Mouse (Mus musculus) lung, postnatal 0 days (tissue): Measurements from ENCODE around the gene Prph. TPM values are rescaled to one million over a fixed set of nuclear protein-coding genes. Genes with fewer than 3 reads are reported as not detected.

Experiments
- ATAC-seq: fragments of 200-750 bp; cut with Nextera tagmentation; 2 replicates; pipeline ENCODE4 v1.8.0; 2017; ENCODE audit warnings: moderate library complexity
- DNase-seq: peaks from one replicate; pipeline ENCODE4 v3.0.0-alpha.2; 2016; ENCODE audit warnings: low spot score
- H3K27ac ChIP-seq: fragments of 300-500 bp; sonication (generic); 2 replicates; pipeline ENCODE4 v1.5.1; 2014; ENCODE audit warnings: antibody characterized with exemption, mild to moderate bottlenecking, low read length, mixed read lengths
- H3K27me3 ChIP-seq: fragments of 300-500 bp; sonication (generic); replicated peaks from 2 replicates; pipeline ENCODE4 v1.6.1; 2014; ENCODE audit warnings: low read length, mixed read lengths; ENCODE audit not compliant: insufficient read depth
- H3K36me3 ChIP-seq: fragments of 300-500 bp; sonication (generic); 2 replicates; pipeline ENCODE4 v1.6.1; 2014; ENCODE audit warnings: low read length, mixed read lengths; ENCODE audit not compliant: insufficient read depth
- H3K4me1 ChIP-seq: fragments of 300-500 bp; sonication (generic); 2 replicates; pipeline ENCODE4 v1.6.1; 2014; ENCODE audit warnings: antibody characterized with exemption, low read depth, low read length, mixed read lengths; ENCODE audit not compliant: insufficient read depth
- H3K4me2 ChIP-seq: fragments of 300-500 bp; sonication (generic); replicated peaks from 2 replicates; pipeline ENCODE4 v1.6.1; 2014; ENCODE audit warnings: low read depth, mild to moderate bottlenecking, low read length, moderate library complexity, mixed read lengths
- H3K4me3 ChIP-seq: fragments of 300-500 bp; sonication (generic); 2 replicates; pipeline ENCODE4 v1.5.1; 2014; ENCODE audit warnings: low read depth, low read length
- H3K9ac ChIP-seq: fragments of 300-500 bp; sonication (generic); replicated peaks from 2 replicates; pipeline ENCODE4 v1.6.1; 2014; ENCODE audit warnings: low read depth, mild to moderate bottlenecking
- H3K9me3 ChIP-seq: fragments of 300-500 bp; sonication (generic); 2 replicates; pipeline ENCODE4 v1.6.1; 2016; ENCODE audit warnings: low read length, mixed read lengths
- CTCF ChIP-seq: IDR thresholded peaks from 2 replicates; pipeline ENCODE4 v1.5.1; 2016; ENCODE audit warnings: antibody characterized with exemption, mild to moderate bottlenecking
- EP300 ChIP-seq: IDR thresholded peaks from 2 replicates; pipeline ENCODE4 v1.6.1; 2016; ENCODE audit warnings: antibody characterized with exemption, mild to moderate bottlenecking, control low read depth
- WGBS: fragments of 180-500 bp; shearing (Covaris S2); extraction: QIAGEN DNeasy Blood & Tissue Kit; methylation state at CpG from one replicate; pipeline ENCODE4 v1.1.7; 2014; 5-methylcytosine and 5-hydroxymethylcytosine counted together
- microRNA-seq: library from miRNA; unstranded; fragments of <30 nt; microRNA quantifications from one replicate; pipeline ENCODE4, GENCODE M21; 2016
- polyA plus RNA-seq: library from polyadenylated mRNA; unstranded; fragments of >200 nt; fragmentation: Nextera tagmentation; extraction: Ambion mirVana; gene quantifications from 2 replicates; pipeline ENCODE4 v1.2.1, GENCODE M21; 2015

The Prph gene
- polyA plus RNA-seq, 1 experiment from 2014 or later = 0.42 TPM

DNA sequence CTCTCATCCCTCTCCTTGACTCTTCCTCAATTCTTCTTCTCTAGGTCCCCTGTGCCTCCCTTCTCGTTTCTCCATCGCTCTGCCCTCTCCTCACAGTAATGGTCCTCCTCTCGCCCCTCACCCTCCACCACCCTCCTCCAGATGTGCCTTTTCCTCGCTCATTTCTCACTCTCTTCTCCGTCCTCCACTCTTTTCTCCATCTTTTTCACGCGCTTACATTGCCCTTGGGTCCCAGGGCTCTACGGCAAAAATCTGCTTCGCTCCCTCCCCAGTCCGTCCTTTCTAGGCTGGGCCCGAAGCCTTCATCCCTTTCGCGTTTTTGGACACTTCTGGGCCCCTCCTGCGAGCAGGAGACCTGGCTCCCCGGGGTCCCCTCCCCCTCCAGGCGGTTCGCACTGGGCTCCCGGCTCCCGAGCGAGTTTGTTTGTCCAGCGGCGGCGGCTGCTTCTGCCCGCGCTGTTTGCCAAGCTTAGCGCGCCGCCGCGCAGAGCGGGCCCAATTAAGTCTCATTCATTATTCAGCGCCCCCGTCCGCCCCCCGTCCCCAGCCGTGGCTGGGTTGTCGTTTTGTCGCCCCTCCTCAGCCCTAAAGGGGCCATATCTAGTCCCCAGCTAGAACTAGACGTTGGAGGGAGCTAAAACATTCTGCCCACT is 43.0 kb downstream of the Prph start:
- no peak for TF ChIP-seq EP300
- TF ChIP-seq CTCF = no peak
- Histone ChIP-seq H3K9me3 (no peaks in the 10 kb centered on the region), H3K4me2 (peak overlapping the region; percentile 54), H3K4me3 (peak overlapping the region; percentile 29), H3K36me3 (no peaks in the 10 kb centered on the region), H3K27me3 (peaks cover 60% of the 10 kb centered on the region), H3K9ac (no peak overlapping the region), H3K27ac (no peak overlapping the region), H3K4me1 (peaks cover 3% of the 10 kb centered on the region; the same call in 1 of the 2 replicates)
- ATAC-seq = no peak
- no peak for DNase-seq
- 3% methylated on average over 39 of the region's 39 CpGs for WGBS

DNA sequence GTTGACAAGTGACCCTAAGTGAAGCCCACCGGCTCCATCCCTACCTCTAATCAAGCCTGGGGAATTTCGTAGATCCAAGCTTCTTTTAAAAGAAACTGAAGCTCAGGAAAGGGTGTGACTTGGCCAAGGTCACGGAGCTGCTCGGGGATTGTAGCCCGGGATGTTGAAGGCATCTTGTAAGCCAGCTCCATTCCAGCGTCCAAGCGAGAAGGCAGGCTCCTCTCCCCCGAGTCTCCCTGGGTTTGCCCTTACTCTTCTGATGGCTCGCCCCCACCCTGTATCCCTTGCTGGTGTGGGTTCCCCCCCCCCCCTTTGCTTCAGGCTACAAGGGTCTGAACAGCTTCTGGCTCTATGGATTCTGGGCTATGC is 43.5 kb downstream of the Prph start:
- no peaks in the 10 kb centered on the region for H3K36me3 ChIP-seq
- H3K4me1 ChIP-seq = peaks cover 3% of the 10 kb centered on the region; the same call in 1 of the 2 replicates
- ATAC-seq = peak; percentile 8; the same call in 1 of the 2 replicates
- DNase-seq = no peak
- TF ChIP-seq CTCF (no peak), EP300 (no peak)
- peaks cover 56% of the 10 kb centered on the region for H3K27me3 ChIP-seq
- H3K4me3 ChIP-seq = peak overlapping the region; percentile 29
- 1% methylated on average over 9 of the region's 9 CpGs for WGBS
- no peak overlapping the region for H3K27ac ChIP-seq
- no peaks in the 10 kb centered on the region for H3K9me3 ChIP-seq
- no peak overlapping the region for H3K9ac ChIP-seq
- peak overlapping the region; percentile 54; the same call in 1 of the 2 replicates for H3K4me2 ChIP-seq

DNA sequence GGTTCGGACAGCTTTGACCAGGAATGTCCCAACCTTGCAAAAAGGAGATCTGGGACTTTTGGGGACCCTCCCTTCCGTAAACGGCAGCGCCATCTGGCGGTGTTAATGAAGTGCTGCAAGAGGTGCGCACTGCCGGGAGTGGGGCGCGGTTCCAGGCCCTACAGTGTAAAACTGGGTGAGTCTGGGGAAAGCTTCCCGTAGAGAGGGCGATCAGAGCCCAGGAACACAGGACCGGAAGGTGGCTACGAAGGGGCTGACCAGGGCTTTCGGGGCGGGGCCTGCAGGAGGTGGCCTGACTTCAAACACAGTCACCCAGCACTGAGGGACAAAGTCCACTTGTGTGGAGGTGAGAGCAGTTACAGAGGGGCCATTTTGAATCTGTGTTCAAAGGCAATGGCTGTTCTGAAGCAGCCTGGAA is 44.2 kb downstream of the Prph start:
- TF ChIP-seq CTCF (peak; percentile 83), EP300 (no peak)
- H3K36me3 ChIP-seq = no peaks in the 10 kb centered on the region
- no peaks in the 10 kb centered on the region for H3K4me1 ChIP-seq
- ATAC-seq = peak; percentile 75
- no peak overlapping the region for H3K27ac ChIP-seq
- peak overlapping the region; percentile 27; the same call in 1 of the 2 replicates for H3K4me2 ChIP-seq
- H3K9ac ChIP-seq = no peak overlapping the region
- 2% methylated on average over 15 of the region's 15 CpGs for WGBS
- peak; percentile 69 for DNase-seq
- no peak overlapping the region for H3K4me3 ChIP-seq
- H3K9me3 ChIP-seq = no peaks in the 10 kb centered on the region
- H3K27me3 ChIP-seq = peaks cover 50% of the 10 kb centered on the region

DNA sequence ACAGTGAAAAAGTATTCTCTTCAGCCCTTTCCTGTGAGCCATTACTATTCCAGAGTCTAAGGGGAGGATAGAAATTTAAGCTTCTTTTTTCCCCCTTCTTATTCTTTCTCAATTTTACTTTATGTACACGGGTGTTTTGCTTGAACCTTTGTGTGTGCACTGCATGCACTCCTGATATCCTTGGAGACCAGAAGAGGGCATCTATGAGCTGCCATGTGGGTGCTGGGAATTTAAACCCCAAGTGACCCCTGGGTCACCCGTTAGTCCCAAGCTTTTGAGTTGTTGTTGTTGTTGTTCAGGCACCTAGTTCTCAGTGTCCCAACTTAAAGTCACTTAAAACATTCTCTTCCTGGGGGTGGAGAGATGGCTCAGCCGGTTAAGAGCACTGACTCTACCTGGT is 45.0 kb downstream of the Prph start:
- peaks cover 44% of the 10 kb centered on the region for H3K27me3 ChIP-seq
- H3K27ac ChIP-seq = no peak overlapping the region
- ATAC-seq = no peak
- H3K9me3 ChIP-seq = no peaks in the 10 kb centered on the region
- H3K9ac ChIP-seq = no peak overlapping the region
- WGBS = 45% methylated on average over 3 of the region's 3 CpGs
- no peak overlapping the region for H3K4me3 ChIP-seq
- no peak overlapping the region for H3K4me2 ChIP-seq
- no peaks in the 10 kb centered on the region for H3K4me1 ChIP-seq
- no peaks in the 10 kb centered on the region for H3K36me3 ChIP-seq
- no peak for DNase-seq
- TF ChIP-seq EP300 (no peak), CTCF (no peak)

DNA sequence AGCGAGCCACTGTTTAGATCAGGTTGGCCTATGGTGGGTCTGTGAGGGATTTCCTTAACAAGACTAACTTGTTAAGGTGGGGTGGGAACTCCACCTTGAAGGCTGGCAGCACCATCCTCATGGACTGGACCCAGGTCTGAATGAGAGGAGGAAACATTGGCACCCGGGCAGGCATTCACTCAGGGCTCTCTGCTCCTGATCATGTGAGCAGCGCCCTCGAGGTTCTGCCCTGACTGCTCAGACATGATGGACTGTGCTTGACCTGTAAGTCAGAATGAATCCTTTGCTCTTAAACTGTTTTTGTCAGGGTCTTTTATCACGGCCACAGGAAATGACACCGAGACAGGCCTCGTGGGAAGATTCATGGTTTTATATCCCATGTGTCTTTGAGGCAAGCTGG is 50.3 kb downstream of the Prph start:
- Histone ChIP-seq H3K4me2 (no peak overlapping the region), H3K27me3 (no peaks in the 10 kb centered on the region), H3K27ac (no peak overlapping the region), H3K9me3 (no peaks in the 10 kb centered on the region), H3K4me3 (no peak overlapping the region), H3K4me1 (no peaks in the 10 kb centered on the region), H3K36me3 (no peaks in the 10 kb centered on the region), H3K9ac (no peak overlapping the region)
- TF ChIP-seq EP300 (no peak), CTCF (no peak)
- DNase-seq (no peak), ATAC-seq (no peak)
- 51% methylated on average over 7 of the region's 7 CpGs for WGBS

DNA sequence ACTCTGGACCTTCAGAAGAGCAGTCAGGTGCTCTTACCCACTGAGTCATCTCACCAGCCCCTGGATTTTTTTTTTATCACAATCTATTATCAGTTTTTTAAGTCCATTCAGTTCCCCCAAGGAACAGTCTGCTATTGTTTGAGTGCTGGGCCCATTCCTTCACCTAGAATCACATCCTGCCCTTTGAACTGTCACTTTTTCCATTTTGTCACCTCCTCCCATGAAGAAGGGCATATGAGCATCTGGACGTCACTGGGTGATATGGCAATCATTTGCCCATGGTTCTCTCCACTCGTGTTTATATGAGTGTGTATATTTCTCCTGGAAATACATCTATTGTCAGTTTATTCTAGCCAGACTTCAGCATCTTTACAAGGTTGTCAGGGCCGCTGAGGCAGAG is 52.9 kb downstream of the Prph start:
- Histone ChIP-seq H3K4me2 (no peak overlapping the region), H3K9me3 (no peaks in the 10 kb centered on the region), H3K36me3 (no peaks in the 10 kb centered on the region), H3K27ac (no peak overlapping the region), H3K4me1 (no peaks in the 10 kb centered on the region), H3K9ac (no peak overlapping the region), H3K4me3 (no peak overlapping the region), H3K27me3 (no peaks in the 10 kb centered on the region)
- no peak for TF ChIP-seq EP300
- no peak for TF ChIP-seq CTCF
- ATAC-seq (no peak), DNase-seq (no peak)
- WGBS = 64% methylated on average over 3 of the region's 3 CpGs

Small RNAs within 50 kb of the gene (microRNA-seq; reads per million reads assigned to microRNA genes)
- not detected for gene Mir6960

Other genes starting within 250 kb of the Prph start
- gene Ddn, start 245.7 kb upstream of the Prph start, polyA plus RNA-seq = 0.04 TPM in 2 replicates
- 72.2 and 76.7 TPM in 2 replicates for gene Prkag1, start 223.7 kb upstream of the Prph start, polyA plus RNA-seq
- gene Kmt2d, start 184.0 kb upstream of the Prph start, polyA plus RNA-seq = 8.7 and 11.1 TPM in 2 replicates
- 8.1 and 10.2 TPM in 2 replicates for gene Rhebl1, start 160.6 kb upstream of the Prph start, polyA plus RNA-seq
- gene Dhh, start 156.6 kb upstream of the Prph start, polyA plus RNA-seq = 5.1 and 6.6 TPM in 2 replicates
- gene Lmbr1l, start 136.9 kb upstream of the Prph start, polyA plus RNA-seq = 16.5 and 17.0 TPM in 2 replicates
- 415 and 427 TPM in 2 replicates for gene Tuba1b, start 120.6 kb upstream of the Prph start, polyA plus RNA-seq
- gene Gm49450, start 101.6 kb upstream of the Prph start, polyA plus RNA-seq = not detected in 2 replicates
- 881 and 945 TPM in 2 replicates for gene Tuba1a, start 101.5 kb upstream of the Prph start, polyA plus RNA-seq
- gene Tuba1c, start 25.3 kb upstream of the Prph start, polyA plus RNA-seq = 45.1 and 53.2 TPM in 2 replicates
- gene Troap, start 19.4 kb downstream of the Prph start, polyA plus RNA-seq = 0.95 and 0.99 TPM in 2 replicates
- not detected in 2 replicates for gene C1ql4, start 32.6 kb downstream of the Prph start, polyA plus RNA-seq
- 0.50 and 0.96 TPM in 2 replicates for gene Dnajc22, start 38.0 kb downstream of the Prph start, polyA plus RNA-seq
- 13.7 and 16.3 TPM in 2 replicates for gene Spats2, start 70.7 kb downstream of the Prph start, polyA plus RNA-seq
- 0.21 and 0.63 TPM in 2 replicates for gene Kcnh3, start 169.7 kb downstream of the Prph start, polyA plus RNA-seq
- gene Mcrs1, start 196.8 kb downstream of the Prph start, polyA plus RNA-seq = 96.9 and 102 TPM in 2 replicates
- 37.1 and 39.9 TPM in 2 replicates for gene Prpf40b, start 239.9 kb downstream of the Prph start, polyA plus RNA-seq
- gene Fam186b, start 240.7 kb downstream of the Prph start, polyA plus RNA-seq = 0.07 TPM in 1 of 2 replicates, not detected in the other